Mouse (Mus musculus) layer of hippocampus, postnatal 36 days (tissue): ENCODE measurements at regions not wholly inside any gene's neighbourhood (a gene's known extent, or its start where the extent isn't known, plus 50 kb on each side); places are given as distances from the start of the nearest gene placed in this dataset.

Source experiments
- DNase-seq, 2 experiments: peaks; one replicate each; pipeline ENCODE4 v3.0.0; 2022

- no peak for DNase-seq
Observed at GRCm38 (mm10) chr4:64876924-64877323, 247.1 kb upstream of the Pappa start.

- DNase-seq, result no peak
Observed at GRCm38 (mm10) chr4:64897935-64898334, 226.0 kb upstream of the Pappa start.

- DNase-seq, result no peak
Observed at GRCm38 (mm10) chr4:64901091-64901845, 222.7 kb upstream of the Pappa start.

- DNase-seq, result no peak
Observed at GRCm38 (mm10) chr4:64923751-64924150, 200.2 kb upstream of the Pappa start.

- no peak for DNase-seq
Observed at GRCm38 (mm10) chr4:64928553-64928952, 195.4 kb upstream of the Pappa start.

GRCm38 (mm10) chr4:64945547-64945946 lies 178.4 kb upstream of the Pappa start:
- DNase-seq, result no peak

- no peak for DNase-seq
Observed at GRCm38 (mm10) chr4:64952651-64953050, 171.3 kb upstream of the Pappa start.

- DNase-seq, result no peak
Observed at GRCm38 (mm10) chr4:64958843-64959242, 165.1 kb upstream of the Pappa start.

- no peak for DNase-seq
Observed at GRCm38 (mm10) chr4:64961796-64962195, 162.2 kb upstream of the Pappa start.
